Mouse (Mus musculus): ENCODE results near the gene Nanos1. TPM values are rescaled to one million over a fixed set of nuclear protein-coding genes. Genes with fewer than 3 reads are reported as not detected.

The Nanos1 gene
- total and polyA plus RNA-seq, 3 experiments = 0.14 to 0.29 (median 0.20) TPM

DNA sequence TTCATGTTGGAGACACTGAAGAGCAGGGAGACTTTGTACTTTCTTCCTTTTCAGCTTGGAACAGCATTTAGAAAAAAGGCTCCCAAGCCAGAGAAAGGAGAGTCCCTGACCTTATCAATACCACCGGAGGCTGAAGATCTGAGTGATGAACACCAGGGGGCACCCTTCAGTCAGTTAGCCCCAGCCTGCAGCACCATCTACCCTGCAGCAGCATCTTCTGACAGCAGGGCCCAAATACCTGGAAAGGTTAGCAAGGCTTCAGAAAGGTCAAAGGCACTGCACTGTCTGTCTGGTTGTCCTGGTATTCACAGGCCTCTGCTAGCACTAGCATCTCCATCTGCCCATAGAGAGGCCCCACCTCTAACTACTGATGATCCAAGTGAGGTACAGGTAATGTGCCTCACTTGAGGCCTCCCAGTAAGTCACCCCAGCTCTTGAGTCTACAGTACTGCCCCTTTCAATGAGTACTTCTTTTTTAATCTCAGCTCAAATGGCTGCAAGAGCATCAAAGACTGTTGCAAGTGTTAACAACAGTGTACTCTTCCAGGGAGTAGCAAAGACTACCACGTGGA is 25.4 kb upstream of the Nanos1 start:
- DNase-seq = peak in 1 of 2 experiments; percentile 17
- no peaks in the 10 kb centered on the region for H3K27me3 ChIP-seq (ENCODE audit: control insufficient read depth, insufficient read depth, low read length)
- no peaks in the 10 kb centered on the region for H3K36me3 ChIP-seq (ENCODE audit: control insufficient read depth, insufficient read depth, low read length)
- H3K79me2 ChIP-seq (replicated peaks; ENCODE audit: control insufficient read depth, insufficient read depth, low read length) = no peaks in the 10 kb centered on the region
- peak; percentile 74 for TF ChIP-seq CTCF (IDR thresholded peaks at IDR 0.05)
- TF ChIP-seq EP300 (IDR thresholded peaks at IDR 0.05; ENCODE audit: insufficient read depth, low read depth, low read length) = no peak
- H3K4me1 ChIP-seq (ENCODE audit: control insufficient read depth, insufficient read depth, low read length) = no peaks in the 10 kb centered on the region
- H3K27ac ChIP-seq = no peak overlapping the region
- H3K9ac ChIP-seq (ENCODE audit: low read depth, low read length) = no peak overlapping the region
- WGBS = 41% methylated on average over 2 of the region's 2 CpGs
- no peak overlapping the region for H3K4me3 ChIP-seq
- intact Hi-C loops (cut with DNase I) = no loop called here

- H3K4me1 ChIP-seq (ENCODE audit: control insufficient read depth, insufficient read depth, low read length) = no peaks in the 10 kb centered on the region
- no peaks in the 10 kb centered on the region for H3K27me3 ChIP-seq (ENCODE audit: control insufficient read depth, insufficient read depth, low read length)
- no peak overlapping the region for H3K4me3 ChIP-seq
- DNase-seq = no peak
- H3K36me3 ChIP-seq (ENCODE audit: control insufficient read depth, insufficient read depth, low read length) = no peaks in the 10 kb centered on the region
- WGBS = 52% methylated on average over 1 of the region's 1 CpGs
- no peak for TF ChIP-seq POLR2A (IDR thresholded peaks at IDR 0.05; ENCODE audit: insufficient read depth, low read depth, low read length)
- no peak for TF ChIP-seq CTCF (IDR thresholded peaks at IDR 0.05)
- TF ChIP-seq EP300 (IDR thresholded peaks at IDR 0.05; ENCODE audit: insufficient read depth, low read depth, low read length) = no peak
- intact Hi-C loops (cut with DNase I) = no loop called here
- no peak overlapping the region for H3K27ac ChIP-seq
- no peak overlapping the region for H3K9ac ChIP-seq (ENCODE audit: low read depth, low read length)
- H3K79me2 ChIP-seq (replicated peaks; ENCODE audit: control insufficient read depth, insufficient read depth, low read length) = no peaks in the 10 kb centered on the region
Measured at GRCm38 (mm10) chr19:60731299-60731698, 24.5 kb upstream of the Nanos1 start.

DNA sequence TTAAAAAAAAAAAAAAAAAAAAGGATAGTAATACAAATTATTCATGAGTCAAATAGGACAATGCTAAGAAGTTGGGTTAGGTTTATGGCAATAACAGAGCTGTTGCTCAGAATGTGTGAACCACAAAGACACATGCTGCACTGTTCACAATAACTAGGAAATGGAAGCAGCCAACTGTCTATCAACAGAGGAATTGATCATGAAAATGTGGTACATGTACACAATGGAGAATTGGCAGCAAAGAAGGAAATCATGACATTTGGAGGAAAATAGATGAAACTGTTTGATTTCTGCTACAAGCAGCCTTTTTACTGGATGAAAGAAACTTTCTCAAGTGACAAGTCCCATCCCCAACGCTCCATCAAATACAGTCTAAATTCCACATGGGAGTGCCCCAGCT is 23.8 kb upstream of the Nanos1 start:
- 77% methylated on average over 1 of the region's 1 CpGs for WGBS
- Histone ChIP-seq H3K9ac (ENCODE audit: low read depth, low read length) (no peak overlapping the region), H3K79me2 (replicated peaks; ENCODE audit: control insufficient read depth, insufficient read depth, low read length) (no peaks in the 10 kb centered on the region), H3K27ac (no peak overlapping the region), H3K4me1 (ENCODE audit: control insufficient read depth, insufficient read depth, low read length) (no peaks in the 10 kb centered on the region), H3K36me3 (ENCODE audit: control insufficient read depth, insufficient read depth, low read length) (no peaks in the 10 kb centered on the region), H3K4me3 (no peak overlapping the region), H3K27me3 (ENCODE audit: control insufficient read depth, insufficient read depth, low read length) (no peaks in the 10 kb centered on the region)
- intact Hi-C loops (cut with DNase I) = no loop called here
- no peak for DNase-seq
- TF ChIP-seq EP300 (IDR thresholded peaks at IDR 0.05; ENCODE audit: insufficient read depth, low read depth, low read length) (no peak), POLR2A (IDR thresholded peaks at IDR 0.05; ENCODE audit: insufficient read depth, low read depth, low read length) (no peak), CTCF (IDR thresholded peaks at IDR 0.05) (no peak)

DNA sequence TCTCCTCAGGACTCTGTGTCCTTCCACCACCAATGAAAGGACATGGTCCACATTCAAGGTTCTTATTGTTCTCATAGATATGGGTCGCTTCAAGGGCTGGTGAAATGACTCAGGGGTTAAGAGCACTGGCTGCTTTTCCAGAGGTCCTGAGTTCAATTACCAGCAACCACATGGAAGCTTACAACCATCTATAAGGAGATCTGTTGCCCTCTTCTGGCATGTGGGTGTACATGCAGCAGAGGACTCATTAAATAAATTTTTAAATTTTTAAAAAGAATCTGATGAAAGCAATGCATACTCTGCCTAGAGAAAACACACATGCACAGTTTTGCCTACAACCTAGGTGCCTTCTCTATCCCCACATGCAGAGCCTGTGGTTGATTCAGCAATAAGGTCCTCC is 15.2 kb upstream of the Nanos1 start:
- Histone ChIP-seq H3K9ac (ENCODE audit: low read depth, low read length) (no peak overlapping the region), H3K27me3 (ENCODE audit: control insufficient read depth, insufficient read depth, low read length) (no peaks in the 10 kb centered on the region), H3K4me1 (ENCODE audit: control insufficient read depth, insufficient read depth, low read length) (no peaks in the 10 kb centered on the region), H3K27ac (no peak overlapping the region), H3K4me3 (no peak overlapping the region), H3K79me2 (replicated peaks; ENCODE audit: control insufficient read depth, insufficient read depth, low read length) (no peaks in the 10 kb centered on the region), H3K36me3 (ENCODE audit: control insufficient read depth, insufficient read depth, low read length) (no peaks in the 10 kb centered on the region)
- intact Hi-C loops (cut with DNase I) = no loop called here
- no peak for DNase-seq
- WGBS = 48% methylated on average over 1 of the region's 1 CpGs
- TF ChIP-seq CTCF (IDR thresholded peaks at IDR 0.05) = 0 out of 2 replicates have a peak, but pooled peaks have one; percentile 10
- no peak for TF ChIP-seq POLR2A (IDR thresholded peaks at IDR 0.05; ENCODE audit: insufficient read depth, low read depth, low read length)

DNA sequence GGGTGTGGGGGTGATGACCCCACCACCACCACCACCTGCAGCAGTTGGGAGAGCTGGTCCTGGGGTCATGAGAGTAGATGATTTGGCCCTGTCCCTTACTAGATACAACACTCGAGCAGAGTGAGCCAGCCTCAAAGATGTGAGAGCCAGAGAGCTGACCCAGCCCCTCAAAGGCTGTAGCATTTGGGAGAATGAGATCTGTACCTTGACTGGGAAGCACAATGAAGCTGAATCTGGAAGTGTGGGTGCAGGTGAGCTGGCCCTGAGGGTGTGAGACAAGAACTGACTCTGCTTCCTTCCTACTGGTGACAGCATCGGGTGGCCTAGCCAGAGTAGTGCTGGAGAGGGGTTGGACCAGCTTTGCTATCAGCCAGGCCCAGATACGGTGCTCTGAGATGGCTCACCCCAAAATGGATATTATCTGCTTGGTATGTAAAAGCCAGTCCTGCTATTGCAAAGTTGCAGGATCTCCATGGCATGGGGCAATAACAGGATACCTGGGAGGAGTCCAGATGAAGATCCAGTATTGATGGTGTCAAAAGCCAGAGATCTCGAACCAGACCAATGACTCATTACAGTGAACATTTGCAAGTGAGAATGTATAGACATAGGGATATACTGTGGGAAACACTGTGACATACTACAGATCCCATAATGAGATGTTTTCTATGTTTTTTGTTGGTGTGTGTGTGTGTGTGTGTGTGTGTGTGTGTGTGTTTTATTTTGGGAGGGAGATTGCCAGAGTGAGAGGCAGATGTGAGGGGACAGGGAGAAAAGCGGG is 11.8 kb upstream of the Nanos1 start:
- H3K4me3 ChIP-seq = no peak overlapping the region
- H3K4me1 ChIP-seq (ENCODE audit: control insufficient read depth, insufficient read depth, low read length) = no peaks in the 10 kb centered on the region
- no peak overlapping the region for H3K9ac ChIP-seq (ENCODE audit: low read depth, low read length)
- TF ChIP-seq POLR2A (IDR thresholded peaks at IDR 0.05; ENCODE audit: insufficient read depth, low read depth, low read length) = no peak
- TF ChIP-seq CTCF (IDR thresholded peaks at IDR 0.05) = no peak
- no peak for TF ChIP-seq EP300 (IDR thresholded peaks at IDR 0.05; ENCODE audit: insufficient read depth, low read depth, low read length)
- no peak for DNase-seq
- H3K79me2 ChIP-seq (replicated peaks; ENCODE audit: control insufficient read depth, insufficient read depth, low read length) = no peaks in the 10 kb centered on the region
- no peaks in the 10 kb centered on the region for H3K27me3 ChIP-seq (ENCODE audit: control insufficient read depth, insufficient read depth, low read length)
- no peak overlapping the region for H3K27ac ChIP-seq
- H3K36me3 ChIP-seq (ENCODE audit: control insufficient read depth, insufficient read depth, low read length) = no peaks in the 10 kb centered on the region
- whole genome bisulfite sequencing = 56% methylated on average over 5 of the region's 5 CpGs
- intact Hi-C loops (cut with DNase I) = no loop called here

GRCm38 (mm10) chr19:60747801-60748200 is 8.0 kb upstream of the Nanos1 start:
- 94% methylated on average over 1 of the region's 1 CpGs for WGBS
- Histone ChIP-seq H3K36me3 (ENCODE audit: control insufficient read depth, insufficient read depth, low read length) (no peaks in the 10 kb centered on the region), H3K4me1 (ENCODE audit: control insufficient read depth, insufficient read depth, low read length) (no peaks in the 10 kb centered on the region), H3K9ac (ENCODE audit: low read depth, low read length) (no peak overlapping the region), H3K27me3 (ENCODE audit: control insufficient read depth, insufficient read depth, low read length) (no peaks in the 10 kb centered on the region), H3K79me2 (replicated peaks; ENCODE audit: control insufficient read depth, insufficient read depth, low read length) (no peaks in the 10 kb centered on the region), H3K4me3 (no peak overlapping the region), H3K27ac (no peak overlapping the region)
- TF ChIP-seq CTCF (IDR thresholded peaks at IDR 0.05) = no peak
- no peak for TF ChIP-seq POLR2A (IDR thresholded peaks at IDR 0.05; ENCODE audit: insufficient read depth, low read depth, low read length)
- TF ChIP-seq EP300 (IDR thresholded peaks at IDR 0.05; ENCODE audit: insufficient read depth, low read depth, low read length) = no peak
- intact Hi-C loops (cut with DNase I) = no loop called here
- DNase-seq = no peak
